Mouse (Mus musculus) stomach, embryonic 14.5 days (tissue): ENCODE data around the gene Rbp4. TPM values are rescaled to one million over a fixed set of nuclear protein-coding genes. Genes with fewer than 3 reads are reported as not detected.

Experiments
- ATAC-seq: fragments of 200-750 bp; cut with Nextera tagmentation; 2 replicates; pipeline ENCODE4 v1.8.0; 2017; ENCODE audit warnings: low read depth, moderate TSS enrichment; ENCODE audit not compliant: insufficient number of reproducible peaks, insufficient read depth, low FRiP score
- H3K27ac ChIP-seq: fragments of 300-500 bp; sonication (generic); 2 replicates; pipeline ENCODE4 v1.5.1; 2014; ENCODE audit warnings: mild to moderate bottlenecking, low read length, moderate library complexity, mixed read lengths
- H3K27me3 ChIP-seq: fragments of 300-500 bp; sonication (generic); 2 replicates; pipeline ENCODE4 v1.6.1; 2014; ENCODE audit warnings: low read length, control low read depth, mixed read lengths; ENCODE audit not compliant: control insufficient read depth, insufficient read depth
- H3K36me3 ChIP-seq: fragments of 300-500 bp; sonication (generic); 2 replicates; pipeline ENCODE4 v1.6.1; 2014; ENCODE audit warnings: mild to moderate bottlenecking, control low read depth, low read length, moderate library complexity, mixed read lengths; ENCODE audit not compliant: control insufficient read depth, insufficient read depth
- H3K4me1 ChIP-seq: fragments of 300-500 bp; sonication (generic); 2 replicates; pipeline ENCODE4 v1.6.1; 2014; ENCODE audit warnings: low read length, control low read depth, mixed read lengths; ENCODE audit not compliant: control insufficient read depth, insufficient read depth
- H3K4me2 ChIP-seq: fragments of 300-500 bp; sonication (generic); replicated peaks from 2 replicates; pipeline ENCODE4 v1.6.1; 2014; ENCODE audit warnings: low read depth, low read length, control low read depth
- H3K4me3 ChIP-seq: fragments of 300-500 bp; sonication (generic); 2 replicates; pipeline ENCODE4 v1.5.1; 2014; ENCODE audit warnings: low read depth, low read length, control low read depth
- H3K9ac ChIP-seq: fragments of 300-500 bp; sonication (generic); replicated peaks from 2 replicates; pipeline ENCODE4 v1.6.1; 2014; ENCODE audit warnings: low read depth, mild to moderate bottlenecking, control low read depth, low read length, moderate library complexity, mixed read lengths
- H3K9me3 ChIP-seq: fragments of 300-500 bp; sonication (generic); 2 replicates; pipeline ENCODE4 v1.6.1; 2016; ENCODE audit warnings: low read depth, low read length, control low read depth; ENCODE audit not compliant: control insufficient read depth
- WGBS: fragments of 180-500 bp; shearing (Covaris S2); extraction: QIAGEN DNeasy Blood & Tissue Kit; methylation state at CpG from one replicate; pipeline ENCODE4 v1.1.7; 2014; 5-methylcytosine and 5-hydroxymethylcytosine counted together
- polyA plus RNA-seq: library from polyadenylated mRNA; unstranded; fragments of >200 nt; fragmentation: Nextera tagmentation; extraction: Ambion mirVana; gene quantifications from 2 replicates; pipeline ENCODE4 v1.2.1, GENCODE M21; 2014

Gene Rbp4
- polyA plus RNA-seq, 1 experiment from 2014 or later: 19.9 TPM

GRCm38 (mm10) chr19:38126656-38127055, 1.6 kb upstream of the Rbp4 start:
- H3K4me1 ChIP-seq: no peaks in the 10 kb centered on the region
- H3K36me3 ChIP-seq: no peaks in the 10 kb centered on the region
- H3K4me3 ChIP-seq: no peak overlapping the region
- ATAC-seq: no peak
- peaks cover 6% of the 10 kb centered on the region; the same call in 1 of the 2 replicates for H3K27me3 ChIP-seq
- H3K27ac ChIP-seq: no peak overlapping the region
- WGBS: 62% methylated on average over 8 of the region's 8 CpGs
- H3K4me2 ChIP-seq: no peak overlapping the region
- H3K9me3 ChIP-seq: no peaks in the 10 kb centered on the region
- no peak overlapping the region for H3K9ac ChIP-seq

GRCm38 (mm10) chr19:38124401-38125218, 471 bp downstream of the Rbp4 start:
- peak overlapping the region; percentile 28; the same call in 1 of the 2 replicates for H3K9ac ChIP-seq
- 1% methylated on average over 74 of the region's 77 CpGs for WGBS
- peak; percentile 74 for ATAC-seq
- H3K36me3 ChIP-seq: no peaks in the 10 kb centered on the region
- peaks cover 6% of the 10 kb centered on the region; the same call in 1 of the 2 replicates for H3K27me3 ChIP-seq
- no peaks in the 10 kb centered on the region for H3K9me3 ChIP-seq
- peak overlapping the region; percentile 51 for H3K4me3 ChIP-seq
- no peaks in the 10 kb centered on the region for H3K4me1 ChIP-seq
- 0 out of 2 replicates have a peak overlapping the region, but pooled peaks have one; percentile 48 for H3K27ac ChIP-seq
- H3K4me2 ChIP-seq: peak overlapping the region; percentile 89

- peaks cover 6% of the 10 kb centered on the region; the same call in 1 of the 2 replicates for H3K27me3 ChIP-seq
- no peak overlapping the region for H3K9ac ChIP-seq
- ATAC-seq: no peak
- 31% methylated on average over 9 of the region's 9 CpGs for WGBS
- H3K4me2 ChIP-seq: peak overlapping the region; percentile 89
- H3K4me3 ChIP-seq: peak overlapping the region; percentile 51
- no peaks in the 10 kb centered on the region for H3K9me3 ChIP-seq
- H3K4me1 ChIP-seq: no peaks in the 10 kb centered on the region
- H3K36me3 ChIP-seq: no peaks in the 10 kb centered on the region
- no peak overlapping the region for H3K27ac ChIP-seq
These were observed 1.2 kb downstream of the Rbp4 start for GRCm38 (mm10) chr19:38123921-38124320.

- Histone ChIP-seq H3K36me3 (no peaks in the 10 kb centered on the region), H3K4me3 (no peak overlapping the region), H3K9me3 (no peaks in the 10 kb centered on the region), H3K4me2 (no peak overlapping the region), H3K27ac (no peak overlapping the region), H3K9ac (no peak overlapping the region), H3K4me1 (no peaks in the 10 kb centered on the region), H3K27me3 (peaks cover 6% of the 10 kb centered on the region; the same call in 1 of the 2 replicates)
- no peak for ATAC-seq
- 81% methylated on average over 5 of the region's 5 CpGs for WGBS
These were observed 4.8 kb downstream of the Rbp4 start for GRCm38 (mm10) chr19:38120123-38120760.

GRCm38 (mm10) chr19:38114834-38115491, 10.1 kb downstream of the Rbp4 start:
- 91% methylated on average over 7 of the region's 7 CpGs for WGBS
- H3K4me3 ChIP-seq: no peak overlapping the region
- 0 out of 2 replicates have a peak, but pooled peaks cover 5% of the 10 kb centered on the region for H3K4me1 ChIP-seq
- H3K27ac ChIP-seq: no peak overlapping the region
- no peaks in the 10 kb centered on the region; the same call in 1 of the 2 replicates for H3K27me3 ChIP-seq
- no peak overlapping the region for H3K9ac ChIP-seq
- no peaks in the 10 kb centered on the region for H3K9me3 ChIP-seq
- H3K36me3 ChIP-seq: no peaks in the 10 kb centered on the region
- ATAC-seq: no peak
- H3K4me2 ChIP-seq: no peak overlapping the region

- Histone ChIP-seq H3K27me3 (no peaks in the 10 kb centered on the region; the same call in 1 of the 2 replicates), H3K4me1 (0 out of 2 replicates have a peak, but pooled peaks cover 5% of the 10 kb centered on the region), H3K9ac (no peak overlapping the region), H3K4me3 (no peak overlapping the region), H3K4me2 (no peak overlapping the region), H3K9me3 (no peaks in the 10 kb centered on the region), H3K36me3 (no peaks in the 10 kb centered on the region), H3K27ac (no peak overlapping the region)
- ATAC-seq: no peak
- 33% methylated on average over 4 of the region's 4 CpGs for WGBS
These were observed 12.5 kb downstream of the Rbp4 start for GRCm38 (mm10) chr19:38112575-38112974.

GRCm38 (mm10) chr19:38111056-38111455, 14.0 kb downstream of the Rbp4 start:
- H3K9me3 ChIP-seq: no peaks in the 10 kb centered on the region
- no peaks in the 10 kb centered on the region for H3K36me3 ChIP-seq
- ATAC-seq: no peak
- H3K27ac ChIP-seq: no peak overlapping the region
- H3K9ac ChIP-seq: no peak overlapping the region
- no peak overlapping the region for H3K4me3 ChIP-seq
- WGBS: 77% methylated on average over 8 of the region's 8 CpGs
- H3K27me3 ChIP-seq: no peaks in the 10 kb centered on the region; the same call in 1 of the 2 replicates
- H3K4me1 ChIP-seq: 0 out of 2 replicates have a peak, but pooled peaks cover 5% of the 10 kb centered on the region
- no peak overlapping the region for H3K4me2 ChIP-seq
